ENCODE assay signal across 7 mouse cellular contexts in the genomic region with DNA sequence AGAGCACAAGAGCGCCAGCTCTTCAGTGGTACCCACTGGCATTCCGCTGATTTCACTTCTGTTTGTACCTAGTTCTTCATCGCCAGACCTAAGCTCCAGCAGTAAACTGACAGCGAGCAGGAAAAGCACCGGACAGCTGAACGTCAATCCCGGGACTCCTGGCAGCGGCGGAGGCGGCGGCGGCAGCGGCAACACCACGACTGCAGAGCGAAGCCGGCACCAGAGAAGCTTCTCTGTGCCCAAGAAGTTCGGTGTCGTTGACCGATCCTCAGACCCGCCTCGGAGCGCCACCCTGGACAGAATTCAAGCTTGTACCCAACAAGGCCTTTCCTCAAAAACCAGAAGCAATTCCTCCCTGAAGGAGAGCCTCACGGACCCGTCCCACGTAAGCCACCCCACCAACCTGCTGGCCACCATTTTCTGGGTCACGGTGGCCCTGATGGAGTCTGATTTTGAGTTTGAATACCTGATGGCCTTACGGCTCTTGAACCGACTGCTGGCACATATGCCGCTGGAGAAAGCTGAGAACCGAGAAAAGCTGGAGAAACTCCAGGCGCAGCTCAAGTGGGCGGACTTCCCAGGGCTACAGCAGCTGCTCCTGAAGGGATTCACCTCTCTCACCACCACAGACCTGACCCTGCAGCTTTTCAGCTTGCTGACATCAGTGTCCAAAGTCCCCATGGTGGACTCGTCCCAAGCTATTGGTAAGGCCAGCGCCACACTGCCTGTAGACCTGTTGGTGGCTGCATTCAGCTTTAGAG.
DNase-seq lines count a peak whose midpoint lies in the region; ATAC-seq and TF ChIP-seq lines count a peak whose summit lies in the region.

No protein-coding gene starts in this region.

- H3K27ac ChIP-seq in ES-E14 (ENCODE audit: insufficient read depth, low read depth, low read length, poor library complexity, severe bottlenecking): no peak overlapping the region
- H3K27ac ChIP-seq in forebrain, embryonic 11.5 days (ENCODE audit: low read depth, low read length): no peak overlapping the region
- no peak overlapping the region for H3K27ac ChIP-seq in kidney, adult 2 months (ENCODE audit: insufficient read depth, low read depth, low read length)
- no peak overlapping the region for H3K27ac ChIP-seq in liver, embryonic 11.5 days (ENCODE audit: low read depth, low read length)
- H3K27ac ChIP-seq in stomach, embryonic 15.5 days: no peak overlapping the region

- no peaks in the 10 kb centered on the region for H3K36me3 ChIP-seq in ES-E14 (ENCODE audit: control insufficient read depth, insufficient read depth, low read length, poor library complexity, severe bottlenecking)
- no peaks in the 10 kb centered on the region for H3K36me3 ChIP-seq in forebrain, embryonic 11.5 days (ENCODE audit: control insufficient read depth, insufficient read depth, low read length)
- H3K36me3 ChIP-seq in kidney, adult 2 months (ENCODE audit: control insufficient read depth, insufficient read depth, low read length): peaks cover 2% of the 10 kb centered on the region
- peaks cover 5% of the 10 kb centered on the region for H3K36me3 ChIP-seq in liver, embryonic 11.5 days (ENCODE audit: control insufficient read depth, insufficient read depth, low read length)
- H3K36me3 ChIP-seq in stomach, embryonic 15.5 days: 0 out of 2 replicates have a peak, but pooled peaks cover 5% of the 10 kb centered on the region

- H3K9me3 ChIP-seq in ES-E14 (ENCODE audit: control insufficient read depth, insufficient read depth, low read depth, low read length): no peaks in the 10 kb centered on the region
- H3K9me3 ChIP-seq in forebrain, embryonic 11.5 days (ENCODE audit: control insufficient read depth, low read length): peaks cover 3% of the 10 kb centered on the region; the same call in 1 of the 2 replicates
- H3K9me3 ChIP-seq in liver, embryonic 11.5 days (ENCODE audit: control insufficient read depth, low read length): no peaks in the 10 kb centered on the region
- no peaks in the 10 kb centered on the region for H3K9me3 ChIP-seq in stomach, embryonic 15.5 days

- WGBS in forebrain, embryonic 11.5 days: 22% methylated on average over 34 of the region's 34 CpGs
- 56% methylated on average over 34 of the region's 34 CpGs for WGBS in kidney, adult 2 months
- WGBS in liver, embryonic 11.5 days: 29% methylated on average over 34 of the region's 34 CpGs
- 34% methylated on average over 34 of the region's 34 CpGs for WGBS in stomach, embryonic 15.5 days

- H3K4me3 ChIP-seq in ES-E14 (ENCODE audit: insufficient read depth in 1 of 2, low read depth in 1 of 2, low read length in 2 of 2, poor library complexity in 1 of 2, severe bottlenecking in 1 of 2): peak overlapping the region; percentile 37 to 50
- H3K4me3 ChIP-seq in forebrain, embryonic 11.5 days (ENCODE audit: low read depth, low read length): peak overlapping the region; percentile 21
- H3K4me3 ChIP-seq in kidney, adult 2 months (ENCODE audit: insufficient read depth, low read depth, low read length): peak overlapping the region; percentile 38; the same call in 1 of the 2 replicates
- H3K4me3 ChIP-seq in liver, embryonic 11.5 days (ENCODE audit: low read depth, low read length): peak overlapping the region; percentile 37
- peak overlapping the region; percentile 24 for H3K4me3 ChIP-seq in stomach, embryonic 15.5 days (replicated peaks)

- DNase-seq in ES-E14 (ENCODE audit: low read depth, low spot score): no peak
- DNase-seq in brain, adult 2 months (ENCODE audit: low read depth, low spot score): peak; percentile 93
- peak; percentile 62 for DNase-seq in forebrain, embryonic 11.5 days (ENCODE audit: low spot score)
- peak; percentile 35 for DNase-seq in kidney, adult 2 months
- no peak for DNase-seq in liver, embryonic 11.5 days (ENCODE audit: low spot score)
- DNase-seq in lung, adult 18-20 months: no peak

- H3K4me2 ChIP-seq in forebrain, embryonic 11.5 days (ENCODE audit: low read depth, low read length, severe bottlenecking): peak overlapping the region; percentile 51; the same call in 1 of the 2 replicates
- H3K4me2 ChIP-seq in liver, embryonic 11.5 days: peak overlapping the region; percentile 64
- H3K4me2 ChIP-seq in stomach, embryonic 15.5 days: peak overlapping the region; percentile 48

- TF ChIP-seq CTCF in kidney, adult 2 months (conservative IDR thresholded peaks at IDR 0.05; ENCODE audit: insufficient read depth, insufficient read length, low read depth, low read length): no peak

- no peaks in the 10 kb centered on the region for H3K27me3 ChIP-seq in forebrain, embryonic 11.5 days (ENCODE audit: control insufficient read depth, insufficient read depth, low read length)
- H3K27me3 ChIP-seq in kidney, adult 2 months (replicated peaks; ENCODE audit: control insufficient read depth, insufficient read depth, low read length): no peaks in the 10 kb centered on the region
- no peaks in the 10 kb centered on the region for H3K27me3 ChIP-seq in liver, embryonic 11.5 days (replicated peaks; ENCODE audit: control insufficient read depth, insufficient read depth, low read length)
- no peaks in the 10 kb centered on the region for H3K27me3 ChIP-seq in stomach, embryonic 15.5 days (replicated peaks)

- peaks cover 0 to 2% of the 10 kb centered on the region in 2 experiments; a peak in 1 of 4 replicates for H3K4me1 ChIP-seq in ES-E14 (ENCODE audit: control insufficient read depth in 2 of 2, insufficient read depth in 2 of 2, low read length in 2 of 2, poor library complexity in 1 of 2)
- H3K4me1 ChIP-seq in forebrain, embryonic 11.5 days (replicated peaks; ENCODE audit: control insufficient read depth, insufficient read depth, low read length): 0 out of 2 replicates have a peak, but pooled peaks cover 2% of the 10 kb centered on the region
- H3K4me1 ChIP-seq in kidney, adult 2 months (ENCODE audit: control insufficient read depth, insufficient read depth, low read length): no peaks in the 10 kb centered on the region
- no peaks in the 10 kb centered on the region for H3K4me1 ChIP-seq in liver, embryonic 11.5 days (replicated peaks; ENCODE audit: control insufficient read depth, insufficient read depth, low read length)
- no peaks in the 10 kb centered on the region for H3K4me1 ChIP-seq in stomach, embryonic 15.5 days

- peak overlapping the region; percentile 67 for H3K9ac ChIP-seq in ES-E14 (ENCODE audit: insufficient read depth, low read depth, low read length, poor library complexity, severe bottlenecking)
- 0 out of 2 replicates have a peak overlapping the region, but pooled peaks have one; percentile 32 for H3K9ac ChIP-seq in forebrain, embryonic 11.5 days (ENCODE audit: low read length)
- H3K9ac ChIP-seq in liver, embryonic 11.5 days (ENCODE audit: low read depth, low read length): peak overlapping the region; percentile 40; the same call in 1 of the 2 replicates
- no peak overlapping the region for H3K9ac ChIP-seq in stomach, embryonic 15.5 days

- no peak for TF ChIP-seq POLR2A in kidney, adult 2 months (IDR thresholded peaks at IDR 0.05; ENCODE audit: low read depth, low read length)

- ATAC-seq in forebrain, embryonic 11.5 days (replicated peaks; ENCODE audit: low FRiP score): no peak
- no peak for ATAC-seq in liver, embryonic 11.5 days (replicated peaks; ENCODE audit: low FRiP score)
- peak; percentile 27; the same call in 1 of the 2 replicates for ATAC-seq in stomach, embryonic 15.5 days (ENCODE audit: insufficient read depth, low FRiP score, low read depth)

- in situ Hi-C loops in ES-E14 (cut with MboI; ENCODE audit: low sequenced_read_pairs in 2 of 2, unreplicated experiment in 2 of 2): no loop called here

TF ChIP-seq in ES-E14, 5 proteins besides CTCF, POLR2A, EP300 and RAD21:
- TF ChIP-seq CHD2 (IDR thresholded peaks at IDR 0.05; ENCODE audit: low read depth, low read length) (no peak), ZC3H11A (IDR thresholded peaks at IDR 0.05; ENCODE audit: borderline replicate concordance, low read depth, low read length) (no peak), MAFK (IDR thresholded peaks at IDR 0.05; ENCODE audit: insufficient read depth, low read depth, low read length) (no peak)

Comparison
In these comparisons a context has a peak if more than half of its experiments do, and no peak if none do; other contexts are left out.
1. DNase-seq: peak in brain, adult 2 months (single experiment), forebrain, embryonic 11.5 days (single experiment) and kidney, adult 2 months (single experiment); none in ES-E14 (single experiment), liver, embryonic 11.5 days (single experiment) and lung, adult 18-20 months (0 of 2).
2. Peak in every context shown above with its lines, with median percentiles within 50 percentile points of each other: H3K4me3 ChIP-seq and H3K4me2 ChIP-seq.